Comparison of ENCODE assay signal across 9 mouse cellular contexts in the genomic region with DNA sequence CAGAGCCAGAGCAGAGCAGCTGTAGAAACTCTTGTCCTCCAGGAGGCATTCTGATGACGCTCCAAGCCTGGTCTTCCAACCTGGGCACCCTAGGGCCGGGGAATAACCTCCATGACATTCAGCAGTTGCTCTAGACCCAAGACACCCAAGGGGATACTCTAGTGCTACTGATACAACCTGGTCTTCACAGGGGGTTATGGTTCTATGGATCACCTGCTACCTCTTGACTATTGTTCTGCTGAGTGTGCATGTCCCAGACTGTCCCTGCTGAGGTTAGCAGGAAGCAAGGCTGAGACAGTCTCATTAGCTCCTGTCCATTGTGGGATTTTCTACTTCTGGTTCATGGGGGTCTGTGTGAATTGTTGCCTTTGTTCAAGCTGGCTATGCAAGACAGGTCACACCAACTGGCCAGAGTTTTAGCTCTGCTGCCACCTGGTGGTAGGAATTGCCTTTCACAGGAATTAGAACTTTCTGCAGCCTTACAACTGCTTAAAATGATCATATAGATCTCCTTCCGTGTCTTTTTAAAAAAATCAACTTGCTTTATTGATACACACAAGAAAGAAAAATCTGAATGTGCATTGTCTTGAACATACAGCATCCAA. TPM values are rescaled to one million over a fixed set of nuclear protein-coding genes. Genes with fewer than 3 reads are reported as not detected.
DNase-seq lines count a peak whose midpoint lies in the region; ATAC-seq and TF ChIP-seq lines count a peak whose summit lies in the region.
"Had no signal": no experiment of that assay in that cellular context is flagged by ENCODE, and none has a peak within 500 bp of the region (broad histone marks: within the 10 kb centered on the region; RNA-seq: fewer than 3 reads in every experiment).

No protein-coding gene starts in this region.

- H3K27me3 ChIP-seq in kidney, embryonic 14.5 days (ENCODE audit: control insufficient read depth, insufficient read depth, low read length): no peaks in the 10 kb centered on the region
- H3K27me3 ChIP-seq in limb, embryonic 13.5 days: no peaks in the 10 kb centered on the region
- no peaks in the 10 kb centered on the region for H3K27me3 ChIP-seq in stomach, postnatal 0 days (ENCODE audit: control insufficient read depth, insufficient read depth, low read length)
- H3K27me3 ChIP-seq: embryonic facial prominence, embryonic 12.5 days had no signal

- WGBS in kidney, embryonic 14.5 days: 68% methylated on average over 3 of the region's 3 CpGs
- 52% methylated on average over 3 of the region's 3 CpGs for WGBS in limb, embryonic 13.5 days
- 46% methylated on average over 3 of the region's 3 CpGs for WGBS in stomach, postnatal 0 days

- peak; percentile 90 for TF ChIP-seq CTCF in stomach, postnatal 0 days (IDR thresholded peaks at IDR 0.05; ENCODE audit: low read depth)

- H3K27ac ChIP-seq in kidney, embryonic 14.5 days (ENCODE audit: low read depth, low read length): no peak overlapping the region
- no peak overlapping the region for H3K27ac ChIP-seq in limb, embryonic 13.5 days
- H3K27ac ChIP-seq in stomach, postnatal 0 days (replicated peaks): no peak overlapping the region
- H3K27ac ChIP-seq: embryonic facial prominence, embryonic 12.5 days had no signal

- H3K9ac ChIP-seq in kidney, embryonic 14.5 days (ENCODE audit: low read depth, low read length): no peak overlapping the region
- no peak overlapping the region for H3K9ac ChIP-seq in limb, embryonic 13.5 days
- no peak overlapping the region for H3K9ac ChIP-seq in stomach, postnatal 0 days (ENCODE audit: low read length)
- H3K9ac ChIP-seq: embryonic facial prominence, embryonic 12.5 days had no signal

- no peaks in the 10 kb centered on the region for H3K9me3 ChIP-seq in kidney, embryonic 14.5 days (ENCODE audit: control insufficient read depth, low read length)
- H3K9me3 ChIP-seq in limb, embryonic 13.5 days: no peaks in the 10 kb centered on the region
- H3K9me3 ChIP-seq in stomach, postnatal 0 days (ENCODE audit: control insufficient read depth, low read length): no peaks in the 10 kb centered on the region
- H3K9me3 ChIP-seq: embryonic facial prominence, embryonic 12.5 days had no signal

- H3K36me3 ChIP-seq in kidney, embryonic 14.5 days (ENCODE audit: control insufficient read depth, insufficient read depth, low read length): no peaks in the 10 kb centered on the region
- no peaks in the 10 kb centered on the region for H3K36me3 ChIP-seq in limb, embryonic 13.5 days
- H3K36me3 ChIP-seq in stomach, postnatal 0 days (ENCODE audit: control insufficient read depth, insufficient read depth, low read length): no peaks in the 10 kb centered on the region
- H3K36me3 ChIP-seq: embryonic facial prominence, embryonic 12.5 days had no signal

- peak; percentile 49 for ATAC-seq in activated CD4-positive, CD25-positive, alpha-beta regulatory T cell, adult 4 months
- ATAC-seq in kidney, embryonic 14.5 days (ENCODE audit: low FRiP score, low TSS enrichment): peak; percentile 77
- peak; percentile 76 for ATAC-seq in limb, embryonic 13.5 days (ENCODE audit: low FRiP score, low read depth)
- peak; percentile 59; the same call in 1 of the 2 replicates for ATAC-seq in stomach, postnatal 0 days (ENCODE audit: low FRiP score, low TSS enrichment)

- no peak for TF ChIP-seq EP300 in stomach, postnatal 0 days (optimal IDR thresholded peaks at IDR 0.05)

- H3K4me3 ChIP-seq in kidney, embryonic 14.5 days (ENCODE audit: low read length): no peak overlapping the region
- H3K4me3 ChIP-seq in limb, embryonic 13.5 days: no peak overlapping the region
- no peak overlapping the region for H3K4me3 ChIP-seq in stomach, postnatal 0 days (ENCODE audit: low read depth, low read length)
- H3K4me3 ChIP-seq: embryonic facial prominence, embryonic 12.5 days had no signal

- H3K4me2 ChIP-seq in kidney, embryonic 14.5 days (replicated peaks; ENCODE audit: low read depth, low read length): no peak overlapping the region
- H3K4me2 ChIP-seq in limb, embryonic 13.5 days (replicated peaks): no peak overlapping the region
- no peak overlapping the region for H3K4me2 ChIP-seq in stomach, postnatal 0 days (replicated peaks; ENCODE audit: low read depth)
- H3K4me2 ChIP-seq: embryonic facial prominence, embryonic 12.5 days had no signal

- DNase-seq in 3T3-L1 (ENCODE audit: low read depth, low spot score): peak; percentile 81
- peak; percentile 70 to 88 for DNase-seq in cerebellum, postnatal 4 days (ENCODE audit: low spot score in 2 of 2)
- peak; percentile 56 for DNase-seq in gastrocnemius, postnatal 14 days
- DNase-seq in natural killer cell, adult 2 months (ENCODE audit: low spot score in 2 of 2): peak; percentile 39 to 65
- peak; percentile 76 for DNase-seq in stomach, postnatal 0 days (ENCODE audit: low spot score)

- intact Hi-C loops in gastrocnemius, postnatal 14 days (cut with DNase I; ENCODE audit: low total_unique reads): no loop called here

- no peaks in the 10 kb centered on the region for H3K4me1 ChIP-seq in kidney, embryonic 14.5 days (ENCODE audit: control insufficient read depth, insufficient read depth, low read length)
- H3K4me1 ChIP-seq in limb, embryonic 13.5 days: no peaks in the 10 kb centered on the region
- no peaks in the 10 kb centered on the region for H3K4me1 ChIP-seq in stomach, postnatal 0 days (replicated peaks; ENCODE audit: control insufficient read depth, insufficient read depth)
- H3K4me1 ChIP-seq: embryonic facial prominence, embryonic 12.5 days had no signal

RNA-seq across cellular contexts. Expression of gene Tmed3, which starts 30.8 kb away (rescaled TPM):
- polyA plus RNA-seq in activated CD4-positive, CD25-positive, alpha-beta regulatory T cell, adult 4 months (2017; shearing (Covaris generic)): 10 to 100 TPM; 65.9 to 76.1 TPM
- total RNA-seq in gastrocnemius, postnatal 14 days (2021): 10 to 100 TPM; 24.0 to 31.5 TPM
- 69.2 and 78.3 TPM in 2 replicates for polyA plus RNA-seq in kidney, embryonic 14.5 days (2014; fragmentation: Nextera tagmentation; extraction: Ambion mirVana)
- 110 and 113 TPM in 2 replicates for polyA plus RNA-seq in limb, embryonic 13.5 days (2015; fragmentation: Nextera tagmentation; extraction: Ambion mirVana)
- 162 and 170 TPM in 2 replicates for polyA plus RNA-seq in stomach, postnatal 0 days (2015; fragmentation: Nextera tagmentation; extraction: Ambion mirVana)

RNA-seq across cellular contexts. Expression of gene Minar1, which starts 51.2 kb away (rescaled TPM):
- polyA plus RNA-seq in activated CD4-positive, CD25-positive, alpha-beta regulatory T cell, adult 4 months (2017; shearing (Covaris generic)): under 1 TPM in 1 of 2 experiments, not detected in 1; 0.12 TPM
- total RNA-seq in gastrocnemius, postnatal 14 days (2021): under 1 TPM in 1 of 2 experiments, not detected in 1; 0.11 TPM
- polyA plus RNA-seq in kidney, embryonic 14.5 days (2014; fragmentation: Nextera tagmentation; extraction: Ambion mirVana): 0.08 and 0.11 TPM in 2 replicates
- polyA plus RNA-seq in limb, embryonic 13.5 days (2015; fragmentation: Nextera tagmentation; extraction: Ambion mirVana): 0.42 and 0.49 TPM in 2 replicates
- polyA plus RNA-seq in stomach, postnatal 0 days (2015; fragmentation: Nextera tagmentation; extraction: Ambion mirVana): 0.04 and 0.05 TPM in 2 replicates
